Mouse (Mus musculus) heart, postnatal 0 days (tissue): Measurements from ENCODE around the gene Cd59a.

Experiments used
- CTCF ChIP-seq: IDR thresholded peaks from 2 replicates; pipeline ENCODE4 v1.5.1; 2016; ENCODE audit warnings: antibody characterized with exemption, control low read depth, low read depth
- EP300 ChIP-seq: IDR thresholded peaks from 2 replicates; pipeline ENCODE4 v1.6.1; 2016; ENCODE audit warnings: antibody characterized with exemption, low read depth

DNA sequence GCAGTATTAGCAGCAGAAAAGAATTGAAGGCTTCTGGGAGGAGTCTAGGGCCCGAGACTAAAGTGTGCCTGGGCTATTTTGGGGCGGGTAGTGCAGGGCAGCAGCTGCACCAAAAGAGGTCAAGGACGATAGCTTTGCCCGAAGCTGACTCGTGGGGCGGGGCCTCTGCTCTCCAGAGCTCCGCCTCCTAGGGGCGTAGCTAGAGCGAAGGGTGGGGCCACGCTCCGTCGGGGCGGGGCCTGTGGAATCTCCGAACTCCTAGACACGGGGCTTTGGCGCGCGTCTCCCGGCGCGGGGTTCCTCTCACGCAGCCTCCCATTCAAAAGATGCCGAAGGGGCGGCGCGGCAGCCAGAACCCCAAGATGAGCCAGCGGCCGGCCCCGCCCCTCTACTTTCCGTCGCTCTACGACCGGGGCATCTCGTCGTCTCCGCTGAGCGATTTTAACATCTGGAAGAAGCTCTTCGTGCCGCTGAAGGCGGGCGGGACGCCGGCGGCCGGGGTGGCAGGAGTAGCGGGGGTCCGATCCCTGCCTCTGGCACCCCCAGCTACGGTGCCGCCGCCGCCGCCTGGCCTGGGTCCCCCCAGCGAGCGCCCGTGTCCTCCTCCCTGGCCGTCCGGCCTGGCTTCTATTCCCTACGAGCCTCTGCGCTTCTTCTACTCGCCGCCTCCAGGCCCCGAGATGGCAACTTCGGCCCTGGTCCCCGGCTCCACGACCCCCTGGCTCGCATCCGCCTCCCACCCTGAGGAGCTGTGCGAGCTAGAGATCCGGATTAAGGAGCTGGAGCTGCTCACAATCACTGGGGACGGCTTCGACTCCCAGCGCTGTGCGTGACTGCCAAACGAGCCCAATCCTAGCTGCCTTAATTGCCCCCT lies 27.1 kb downstream of the Cd59a start, which contains the start of gene A930018P22Rik:
- no peak for TF ChIP-seq CTCF
- TF ChIP-seq EP300: 0 out of 2 replicates have a peak, but pooled peaks have one; percentile 11
